Mouse (Mus musculus): ENCODE data around the gene Ccdc149.

GRCm38 (mm10) chr5:52516072-52516476 lies 44.8 kb upstream of the Ccdc149 start:
- no peak for TF ChIP-seq POLR2A (IDR thresholded peaks at IDR 0.05; ENCODE audit: control insufficient read depth, extremely low read depth, insufficient read depth, low read length, poor library complexity)
- no peak for TF ChIP-seq CTCF (IDR thresholded peaks at IDR 0.05; ENCODE audit: borderline replicate concordance, control insufficient read depth, extremely low read depth, insufficient read depth, low read length, poor library complexity)

Data from thymus, adult 2 months (tissue).